Mouse (Mus musculus): ENCODE measurements at regions not wholly inside any gene's neighbourhood (a gene's known extent, or its start where the extent isn't known, plus 50 kb on each side); places are given as distances from the start of the nearest gene placed in this dataset.
A peak's percentile ranks its signal among the peaks of the same experiment; 100 is the strongest.

DNA sequence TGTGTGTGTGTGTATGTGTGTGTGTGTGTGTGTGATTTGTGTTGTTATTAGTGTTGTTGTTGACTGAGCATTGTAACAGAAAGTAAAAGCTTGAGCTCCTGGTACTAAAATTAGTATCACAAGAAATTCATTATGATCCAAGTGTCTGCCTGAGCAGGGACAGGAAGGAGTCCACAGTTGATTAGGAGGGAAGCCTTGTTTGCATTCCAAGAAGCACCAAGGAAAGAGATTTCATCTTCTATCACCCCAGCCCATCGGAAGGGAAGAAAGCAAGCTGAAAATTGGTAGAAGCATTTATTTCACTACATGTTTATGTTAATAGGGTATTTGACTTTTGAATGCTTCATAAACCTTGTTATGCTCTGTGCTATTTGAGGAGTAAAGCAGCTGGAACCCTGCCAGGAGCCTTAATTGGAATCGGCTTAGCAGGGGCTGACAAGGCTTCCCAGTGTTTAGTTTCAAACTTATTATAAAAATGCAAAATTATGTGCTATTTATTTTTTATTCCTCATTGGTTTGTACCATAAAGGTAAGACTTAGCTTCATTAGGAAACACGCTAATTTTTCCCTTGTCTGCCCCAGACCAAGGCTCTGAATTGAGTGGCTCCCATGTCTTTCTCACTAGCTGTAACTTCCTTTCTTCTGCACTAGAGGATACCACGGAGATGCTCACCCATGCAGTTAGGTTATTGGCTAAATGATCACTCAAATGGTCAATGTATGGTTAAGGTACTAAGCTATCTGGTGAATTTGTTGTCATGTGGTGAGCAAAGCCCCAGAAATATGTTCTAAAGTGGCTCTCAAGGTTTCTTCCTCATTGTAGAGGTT lies 318.6 kb downstream of the Serpinb8 start:
- DNase-seq: peak; percentile 50 to 77

DNA sequence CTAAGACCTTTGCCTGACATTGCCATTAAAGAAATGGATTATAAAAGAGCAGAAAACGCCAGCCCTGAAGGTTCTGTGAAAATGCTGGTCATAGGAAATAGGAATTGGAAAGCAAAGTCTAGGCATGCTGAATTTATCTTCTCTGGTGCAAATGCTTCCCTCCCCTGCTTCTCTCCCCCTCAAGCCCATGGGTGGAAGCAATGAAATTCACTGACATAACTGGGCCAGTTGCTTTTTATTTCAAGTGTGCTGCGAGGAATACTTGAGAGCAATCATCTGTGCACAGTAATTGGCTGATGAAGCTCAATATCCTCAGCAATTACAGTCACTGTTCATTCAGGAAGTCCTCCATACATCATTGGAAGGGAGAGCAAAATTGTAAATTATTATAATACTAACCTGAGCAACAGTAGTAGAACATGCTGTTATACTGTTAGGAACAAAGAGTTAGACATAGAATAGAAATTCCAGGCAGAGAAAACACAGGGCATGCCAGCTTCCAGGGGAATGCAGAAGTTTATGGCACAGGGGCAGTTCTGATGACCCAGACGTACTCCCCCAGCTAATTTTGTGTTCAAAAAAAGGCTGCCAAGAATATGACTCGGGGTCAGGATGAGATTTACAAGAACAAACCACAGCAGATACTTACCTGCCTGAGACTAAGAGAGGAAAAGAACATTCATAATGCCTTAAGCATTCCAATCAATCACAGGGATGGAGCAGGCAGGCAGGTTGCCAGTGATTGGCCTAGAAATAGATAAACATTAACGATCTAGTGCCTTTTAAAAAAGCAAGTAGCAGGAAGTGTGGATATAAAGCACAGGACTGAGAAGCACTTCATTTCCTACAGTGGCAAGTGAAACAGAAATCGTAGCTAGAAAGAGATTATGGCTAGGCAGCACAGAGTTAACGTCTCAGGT lies 325.1 kb downstream of the Serpinb8 start:
- peak; percentile 40 to 72 for DNase-seq

GRCm38 (mm10) chr1:107917037-107917436 lies 327.2 kb downstream of the Serpinb8 start:
- peak in 1 of 2 experiments; percentile 11 for DNase-seq

DNA sequence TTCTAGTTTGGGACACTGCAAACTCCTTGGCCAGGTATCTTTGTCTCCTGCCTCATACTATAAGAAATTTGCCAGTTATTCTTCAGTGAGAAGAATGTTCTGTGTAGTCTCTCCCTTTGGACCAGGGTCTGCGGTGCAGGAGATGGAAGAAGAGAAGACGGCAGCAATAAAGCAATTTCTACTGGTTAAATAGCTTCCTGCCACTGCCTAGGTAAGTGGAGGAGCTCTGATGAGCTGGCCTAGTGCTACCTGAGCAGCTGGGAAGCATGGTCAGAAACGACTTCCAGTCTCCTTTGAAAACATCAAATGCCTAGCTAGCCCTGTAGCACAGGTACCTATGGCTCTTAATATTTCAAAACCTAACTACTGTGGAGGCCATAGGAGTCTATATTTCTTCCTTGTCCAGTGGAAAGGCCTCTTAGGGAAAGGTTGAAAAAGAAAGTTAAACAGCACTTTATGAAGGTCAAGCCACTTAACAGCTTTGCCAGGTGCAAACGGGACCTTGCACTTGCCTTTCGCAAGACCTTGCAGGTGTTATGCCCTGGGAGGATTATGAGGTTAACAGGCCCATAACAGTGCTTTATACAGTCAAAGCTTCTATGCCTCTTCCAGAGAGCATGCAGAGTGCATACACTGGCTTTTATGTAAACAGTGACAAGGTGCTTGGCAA lies 351.9 kb downstream of the Serpinb8 start:
- peak in 1 of 2 experiments; percentile 39 for DNase-seq

DNA sequence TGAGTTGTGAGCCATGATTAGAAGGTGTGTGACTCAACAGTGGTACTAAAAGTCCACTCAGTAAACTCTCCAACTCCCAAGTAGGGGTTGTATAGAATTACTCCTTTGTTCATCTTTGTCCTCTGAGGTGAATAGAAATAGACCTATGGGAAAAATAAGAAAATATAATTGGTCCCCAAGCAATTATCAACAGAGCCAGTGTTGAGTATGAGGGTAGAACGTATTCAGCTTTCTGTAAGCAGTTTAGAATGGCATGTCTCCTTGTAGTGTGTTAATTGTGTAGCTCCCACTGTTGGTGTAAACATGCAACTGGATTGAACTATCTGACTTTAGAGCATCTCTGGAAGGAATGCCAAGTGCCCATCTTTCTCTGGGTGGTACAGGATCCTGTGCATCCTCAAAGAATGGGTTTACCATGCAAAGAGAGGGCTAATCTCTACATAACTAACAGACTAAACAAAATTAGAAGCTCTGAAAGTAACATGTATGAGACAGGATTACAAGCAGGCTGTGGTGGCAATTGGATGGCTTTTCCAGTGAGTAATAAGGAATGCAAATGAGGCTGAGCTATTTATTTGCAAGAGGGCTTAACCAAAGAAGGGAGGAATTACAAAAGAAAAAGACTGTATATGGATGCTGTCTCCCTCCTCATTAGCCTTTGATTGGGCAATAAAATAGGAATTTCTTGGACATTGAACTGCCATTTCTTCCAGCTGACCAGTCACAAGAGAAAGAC lies 356.6 kb downstream of the Serpinb8 start:
- DNase-seq: no peak

- no peak for DNase-seq
Observed at GRCm38 (mm10) chr1:107950396-107950795, 360.6 kb downstream of the Serpinb8 start.

DNA sequence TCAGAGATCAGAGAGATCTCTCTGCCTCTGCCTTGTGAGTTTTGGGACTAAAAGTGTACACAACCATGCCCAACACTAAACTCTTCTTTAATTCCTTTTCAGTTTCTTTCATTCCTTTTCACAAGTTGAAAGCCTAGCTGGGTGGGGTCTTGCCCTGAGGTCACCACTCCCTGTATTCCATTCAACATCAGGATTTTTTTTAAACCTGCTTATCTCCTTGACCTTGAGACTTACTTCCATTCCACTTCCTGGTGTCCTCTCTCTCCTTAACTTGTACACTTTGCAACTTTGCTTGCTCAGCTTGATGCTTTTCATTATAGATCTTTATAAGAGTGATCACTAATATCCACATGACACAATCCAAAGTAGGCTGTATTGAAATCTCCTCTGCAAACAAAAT lies 371.2 kb downstream of the Serpinb8 start:
- DNase-seq: no peak

- DNase-seq: no peak
Observed at GRCm38 (mm10) chr1:107975626-107976335, 386.0 kb downstream of the Serpinb8 start.

GRCm38 (mm10) chr1:107977686-107978085 lies 387.9 kb downstream of the Serpinb8 start:
- DNase-seq: no peak

- DNase-seq: no peak
Observed at GRCm38 (mm10) chr1:107978411-107978810, 388.6 kb downstream of the Serpinb8 start.

DNA sequence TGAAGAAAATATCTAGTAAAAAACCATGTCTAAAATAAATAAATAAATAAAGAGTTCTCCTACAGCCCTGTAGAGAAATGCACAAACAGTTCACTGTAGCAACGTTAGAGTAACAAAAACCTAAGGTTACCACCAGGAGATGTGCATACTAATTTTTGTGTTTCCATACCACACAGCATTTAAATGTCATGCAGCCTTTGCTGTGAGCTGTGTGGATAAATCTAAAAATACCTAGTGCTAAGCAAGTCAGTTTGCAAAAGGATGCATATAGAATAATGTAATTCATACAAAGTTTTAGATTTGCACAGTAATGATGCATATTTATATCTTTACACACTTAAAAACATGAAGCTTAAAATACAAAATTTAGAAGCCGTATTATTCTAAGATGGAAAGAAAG lies 395.8 kb downstream of the Serpinb8 start:
- DNase-seq: no peak

DNA sequence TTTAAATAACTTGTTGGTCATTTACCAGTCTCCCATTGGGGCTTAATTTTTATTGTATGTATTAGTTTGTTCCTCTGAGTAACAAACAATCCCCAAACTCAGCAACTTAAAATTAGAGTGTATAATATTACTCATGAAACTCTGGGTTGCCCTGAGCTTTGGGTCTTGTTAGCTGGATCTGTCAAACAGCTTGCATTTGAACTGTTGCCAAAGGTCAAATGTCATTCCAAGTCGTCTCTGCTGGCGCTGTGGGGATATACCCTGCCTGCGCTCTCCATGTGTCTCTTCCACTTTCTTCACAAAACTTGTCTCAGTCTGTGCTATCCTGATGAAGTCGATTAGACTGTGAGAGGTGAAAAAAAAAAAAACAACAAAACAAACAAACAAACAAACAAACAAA lies 398.3 kb downstream of the Serpinb8 start:
- no peak for DNase-seq

GRCm38 (mm10) chr1:107993013-107993412 lies 403.2 kb downstream of the Serpinb8 start:
- DNase-seq: no peak

DNA sequence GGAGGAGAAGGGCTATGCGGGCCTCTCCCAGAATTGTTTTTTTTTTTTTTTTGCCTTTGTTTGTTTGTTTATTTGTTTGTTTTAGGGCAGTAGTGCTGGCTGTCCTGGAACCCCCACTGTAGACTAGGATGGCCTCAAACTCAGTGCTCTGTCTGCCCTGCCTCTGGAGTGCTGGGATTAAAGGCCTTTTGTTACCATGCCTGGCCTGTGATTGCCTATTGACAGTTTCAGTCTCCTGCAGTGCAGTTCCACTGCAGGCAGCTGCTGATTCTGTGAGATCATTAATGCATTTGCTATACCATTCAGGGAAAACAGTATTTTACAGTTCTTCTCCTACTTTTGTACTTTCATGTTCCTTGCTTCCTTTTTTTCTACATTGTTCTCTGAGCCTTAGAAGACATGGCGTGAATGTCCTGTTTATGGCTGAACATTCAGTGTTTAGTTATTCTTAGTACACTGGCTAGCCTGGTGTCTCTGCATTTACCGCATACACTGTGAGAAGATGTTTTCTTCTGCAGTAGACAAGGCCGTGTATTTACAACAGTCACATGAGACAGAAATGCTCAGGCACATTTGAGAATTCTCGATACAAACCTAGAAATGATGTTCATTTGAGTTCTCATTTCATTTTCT lies 434.0 kb downstream of the Serpinb8 start:
- no peak for DNase-seq

DNA sequence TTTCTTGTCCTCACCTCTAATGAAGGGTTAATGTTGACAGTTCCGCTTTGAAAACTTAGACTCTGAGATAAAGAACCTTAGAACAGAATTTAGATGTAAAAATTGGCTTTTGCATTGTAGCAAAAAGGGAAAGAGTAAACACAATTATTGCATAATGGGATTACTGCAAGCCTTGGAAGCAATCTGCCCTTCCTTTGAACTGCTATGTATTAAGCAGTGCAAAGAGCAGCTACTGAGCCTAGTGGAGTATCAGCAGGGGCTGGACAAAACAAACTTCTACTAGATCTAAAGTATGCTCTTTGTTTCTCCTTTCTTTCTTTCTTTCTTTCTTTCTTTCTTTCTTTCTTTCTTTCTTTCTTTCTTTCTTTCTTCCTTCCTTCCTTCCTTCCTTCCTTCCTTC lies 434.9 kb downstream of the Serpinb8 start:
- no peak for DNase-seq

- no peak for DNase-seq
Observed at GRCm38 (mm10) chr1:108026461-108026860, 436.7 kb downstream of the Serpinb8 start.

DNA sequence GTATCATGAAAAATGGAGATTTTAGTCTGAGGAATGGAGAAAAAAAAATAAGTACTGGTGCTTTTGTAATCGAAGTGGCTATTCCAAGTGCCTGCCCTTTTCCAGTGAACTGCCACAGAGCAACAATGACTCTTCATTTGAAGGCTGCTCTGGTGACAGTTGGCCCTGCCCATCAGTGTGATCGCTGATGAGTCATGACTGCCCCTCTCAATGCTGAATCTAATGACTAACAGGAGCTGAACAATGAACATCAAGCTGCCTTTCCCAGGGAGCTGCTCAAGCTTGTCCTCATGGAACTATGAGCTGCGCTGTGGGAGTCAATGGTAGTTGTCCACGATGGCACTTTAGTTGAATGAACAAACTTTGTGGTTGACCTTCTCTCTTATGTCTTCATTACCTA lies 456.4 kb downstream of the Serpinb8 start:
- DNase-seq: no peak

- DNase-seq: no peak
Observed at GRCm38 (mm10) chr1:108046857-108047714, 457.3 kb downstream of the Serpinb8 start.

GRCm38 (mm10) chr1:108094622-108095021 lies 504.8 kb downstream of the Serpinb8 start:
- DNase-seq: no peak

DNA sequence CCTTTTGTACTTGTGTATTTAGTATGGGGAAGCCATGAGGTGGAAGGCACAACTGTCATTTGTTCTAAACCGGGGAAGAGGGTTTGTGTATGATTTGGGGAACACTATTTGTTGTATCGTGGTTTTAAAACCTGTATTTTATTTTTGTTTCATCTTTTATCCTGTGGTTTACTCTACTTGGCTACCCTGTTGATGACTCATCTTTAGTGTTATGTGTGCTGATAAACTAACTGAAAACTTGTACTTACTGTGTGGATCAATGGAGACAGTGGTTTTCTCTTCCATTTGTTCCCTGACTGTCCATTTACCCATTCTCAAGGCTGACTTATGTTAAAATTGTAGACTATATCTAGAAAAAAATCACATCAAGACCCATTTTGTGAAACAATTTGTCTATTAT lies 512.8 kb downstream of the Serpinb8 start:
- DNase-seq: no peak

Measured in kidney, postnatal 25 days (tissue).